Mouse (Mus musculus) hindbrain, postnatal 0 days (tissue): Measurements from ENCODE around the gene Anapc15-ps. TPM values are rescaled to one million over a fixed set of nuclear protein-coding genes. Genes with fewer than 3 reads are reported as not detected.

Experiments used
- ATAC-seq: fragments of 200-750 bp; cut with Nextera tagmentation; 2 replicates; pipeline ENCODE4 v1.8.0; 2017; ENCODE audit warnings: mild to moderate bottlenecking, moderate TSS enrichment, moderate library complexity
- DNase-seq: peaks from one replicate; pipeline ENCODE4 v3.0.0-alpha.2; 2015; ENCODE audit warnings: low spot score
- H3K27ac ChIP-seq: fragments of 300-500 bp; sonication (generic); 2 replicates; pipeline ENCODE4 v1.5.1; 2014; ENCODE audit warnings: mild to moderate bottlenecking
- H3K27me3 ChIP-seq: fragments of 300-500 bp; sonication (generic); 2 replicates; pipeline ENCODE4 v1.6.1; 2014; ENCODE audit warnings: low read length, mixed read lengths; ENCODE audit not compliant: insufficient read depth
- H3K36me3 ChIP-seq: fragments of 300-500 bp; sonication (generic); 2 replicates; pipeline ENCODE4 v1.6.1; 2014; ENCODE audit warnings: low read length, mixed read lengths; ENCODE audit not compliant: insufficient read depth
- H3K4me1 ChIP-seq: fragments of 300-500 bp; sonication (generic); 2 replicates; pipeline ENCODE4 v1.6.1; 2014; ENCODE audit warnings: antibody characterized with exemption, low read length, mixed read lengths; ENCODE audit not compliant: insufficient read depth
- H3K4me2 ChIP-seq: fragments of 300-500 bp; sonication (generic); 2 replicates; pipeline ENCODE4 v1.6.1; 2014; ENCODE audit warnings: low read depth, mild to moderate bottlenecking, low read length, moderate library complexity, mixed read lengths
- H3K4me3 ChIP-seq: fragments of 300-500 bp; sonication (generic); 2 replicates; pipeline ENCODE4 v1.5.1; 2014; ENCODE audit warnings: low read length
- H3K9ac ChIP-seq: fragments of 300-500 bp; sonication (generic); replicated peaks from 2 replicates; pipeline ENCODE4 v1.6.1; 2014; ENCODE audit warnings: mild to moderate bottlenecking, low read length, moderate library complexity, mixed read lengths
- H3K9me3 ChIP-seq: fragments of 300-500 bp; sonication (generic); 2 replicates; pipeline ENCODE4 v1.6.1; 2016; ENCODE audit warnings: low read length, mixed read lengths
- CTCF ChIP-seq: IDR thresholded peaks from 2 replicates; pipeline ENCODE4 v1.5.1; 2016; ENCODE audit warnings: antibody characterized with exemption, control low read depth, low read depth
- WGBS: fragments of 180-500 bp; shearing (Covaris S2); extraction: QIAGEN DNeasy Blood & Tissue Kit; methylation state at CpG from one replicate; pipeline ENCODE4 v1.1.7; 2014; 5-methylcytosine and 5-hydroxymethylcytosine counted together
- polyA plus RNA-seq: library from polyadenylated mRNA; unstranded; fragments of >200 nt; fragmentation: Nextera tagmentation; extraction: Ambion mirVana; gene quantifications from 2 replicates; pipeline ENCODE4 v1.2.1, GENCODE M21; 2015
- total RNA-seq: library from RNA; depleted of rRNA; stranded (reverse); fragments of >200 nt; gene quantifications from 2 replicates; pipeline ENCODE4 v1.2.3, GENCODE M21; 2014

Gene Anapc15-ps
- total and polyA plus RNA-seq, 2 experiments from 2014 or later, result not detected

- Histone ChIP-seq H3K27ac (no peak overlapping the region), H3K4me2 (no peak overlapping the region), H3K27me3 (no peaks in the 10 kb centered on the region), H3K9ac (no peak overlapping the region), H3K9me3 (no peaks in the 10 kb centered on the region), H3K4me1 (no peaks in the 10 kb centered on the region), H3K36me3 (no peaks in the 10 kb centered on the region), H3K4me3 (no peak overlapping the region)
- no peak for TF ChIP-seq CTCF
- 90% methylated on average over 4 of the region's 4 CpGs for WGBS
- no peak for DNase-seq
- no peak for ATAC-seq
Observed at GRCm38 (mm10) chr10:95691347-95691746, 18.1 kb upstream of the Anapc15-ps start.

GRCm38 (mm10) chr10:95689833-95690232 lies 16.6 kb upstream of the Anapc15-ps start:
- no peak for DNase-seq
- Histone ChIP-seq H3K4me2 (no peak overlapping the region), H3K36me3 (no peaks in the 10 kb centered on the region), H3K9ac (no peak overlapping the region), H3K4me3 (no peak overlapping the region), H3K27me3 (no peaks in the 10 kb centered on the region), H3K9me3 (no peaks in the 10 kb centered on the region), H3K4me1 (no peaks in the 10 kb centered on the region), H3K27ac (no peak overlapping the region)
- ATAC-seq, result no peak
- 90% methylated on average over 1 of the region's 1 CpGs for WGBS
- no peak for TF ChIP-seq CTCF

GRCm38 (mm10) chr10:95689058-95689457 lies 15.8 kb upstream of the Anapc15-ps start:
- no peaks in the 10 kb centered on the region for H3K4me1 ChIP-seq
- no peak for ATAC-seq
- no peak overlapping the region for H3K4me2 ChIP-seq
- no peak overlapping the region for H3K9ac ChIP-seq
- no peak overlapping the region for H3K4me3 ChIP-seq
- no peak for DNase-seq
- H3K27ac ChIP-seq, result no peak overlapping the region
- no peaks in the 10 kb centered on the region for H3K36me3 ChIP-seq
- no peaks in the 10 kb centered on the region for H3K9me3 ChIP-seq
- TF ChIP-seq CTCF, result no peak
- 77% methylated on average over 7 of the region's 7 CpGs for WGBS
- no peaks in the 10 kb centered on the region for H3K27me3 ChIP-seq

- H3K4me2 ChIP-seq, result no peak overlapping the region
- no peak overlapping the region for H3K9ac ChIP-seq
- H3K27ac ChIP-seq, result no peak overlapping the region
- ATAC-seq, result no peak
- H3K27me3 ChIP-seq, result no peaks in the 10 kb centered on the region
- no peak for DNase-seq
- WGBS, result 75% methylated on average over 21 of the region's 21 CpGs
- H3K36me3 ChIP-seq, result no peaks in the 10 kb centered on the region
- H3K4me3 ChIP-seq, result no peak overlapping the region
- H3K4me1 ChIP-seq, result no peaks in the 10 kb centered on the region
- TF ChIP-seq CTCF, result no peak
- no peaks in the 10 kb centered on the region for H3K9me3 ChIP-seq
Observed at GRCm38 (mm10) chr10:95687558-95688141, 14.4 kb upstream of the Anapc15-ps start.

GRCm38 (mm10) chr10:95686041-95686440 lies 12.8 kb upstream of the Anapc15-ps start:
- Histone ChIP-seq H3K4me3 (no peak overlapping the region), H3K27ac (no peak overlapping the region), H3K36me3 (no peaks in the 10 kb centered on the region), H3K9me3 (no peaks in the 10 kb centered on the region), H3K27me3 (no peaks in the 10 kb centered on the region), H3K4me2 (no peak overlapping the region), H3K4me1 (no peaks in the 10 kb centered on the region), H3K9ac (no peak overlapping the region)
- TF ChIP-seq CTCF, result no peak
- WGBS, result 90% methylated on average over 4 of the region's 4 CpGs
- ATAC-seq (no peak), DNase-seq (no peak)

- Histone ChIP-seq H3K9me3 (no peaks in the 10 kb centered on the region), H3K36me3 (no peaks in the 10 kb centered on the region), H3K27me3 (no peaks in the 10 kb centered on the region), H3K27ac (no peak overlapping the region), H3K4me2 (peak overlapping the region; percentile 27), H3K4me3 (no peak overlapping the region), H3K9ac (no peak overlapping the region), H3K4me1 (peaks cover 7% of the 10 kb centered on the region)
- DNase-seq, result peak; percentile 77
- peak; percentile 28; the same call in 1 of the 2 replicates for TF ChIP-seq CTCF
- ATAC-seq, result peak; percentile 84
- 20% methylated on average over 15 of the region's 15 CpGs for WGBS
Observed at GRCm38 (mm10) chr10:95684782-95685555, 11.7 kb upstream of the Anapc15-ps start.

GRCm38 (mm10) chr10:95684250-95684649 lies 11.0 kb upstream of the Anapc15-ps start:
- no peak overlapping the region for H3K4me2 ChIP-seq
- DNase-seq (no peak), ATAC-seq (no peak)
- TF ChIP-seq CTCF, result no peak
- 95% methylated on average over 4 of the region's 4 CpGs for WGBS
- H3K9ac ChIP-seq, result no peak overlapping the region
- no peak overlapping the region for H3K4me3 ChIP-seq
- H3K27ac ChIP-seq, result no peak overlapping the region
- peaks cover 10% of the 10 kb centered on the region for H3K4me1 ChIP-seq
- no peaks in the 10 kb centered on the region for H3K27me3 ChIP-seq
- no peaks in the 10 kb centered on the region for H3K36me3 ChIP-seq
- H3K9me3 ChIP-seq, result no peaks in the 10 kb centered on the region
